Mouse (Mus musculus): ENCODE measurements around the gene Usmg5.

DNA sequence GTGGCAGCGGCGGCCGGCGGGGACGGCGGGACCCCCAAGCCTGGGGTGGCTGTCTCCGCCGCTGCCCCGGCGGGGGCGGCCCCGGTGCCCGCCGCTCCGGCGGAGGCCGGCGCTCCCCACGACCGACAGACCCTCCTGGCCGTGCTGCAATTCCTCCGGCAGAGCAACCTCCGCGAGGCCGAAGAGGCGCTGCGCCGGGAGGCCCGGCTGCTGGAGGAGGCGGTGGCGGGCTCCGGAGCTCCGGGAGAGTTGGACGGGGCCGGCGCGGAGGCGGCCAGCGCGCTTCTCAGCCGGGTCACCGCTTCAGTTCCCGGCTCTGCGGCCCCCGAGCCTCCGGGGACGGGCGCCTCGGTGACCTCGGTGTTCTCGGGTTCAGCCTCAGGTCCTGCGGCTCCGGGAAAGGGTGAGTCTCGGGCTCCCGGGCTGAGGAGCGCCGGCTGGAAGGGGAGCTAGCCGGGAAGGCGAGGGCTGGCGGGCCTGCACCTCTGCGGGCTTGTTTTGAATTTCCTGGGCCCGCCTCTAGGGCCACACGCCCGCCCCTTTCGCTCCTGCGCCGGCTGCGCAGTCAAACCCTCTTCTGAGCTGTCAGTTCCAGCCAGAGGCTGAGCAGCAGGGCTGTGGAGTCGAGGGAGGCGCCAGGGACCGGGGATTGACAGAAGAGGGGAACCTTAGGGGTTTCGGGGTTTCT, 22.4 kb downstream of the Usmg5 start:
- TF ChIP-seq CTCF (IDR thresholded peaks at IDR 0.05; ENCODE audit: control insufficient read depth, insufficient read depth, insufficient replicate concordance, low read depth, low read length) = no peak
- TF ChIP-seq POLR2A (IDR thresholded peaks at IDR 0.05; ENCODE audit: control insufficient read depth, low read depth, low read length) = 0 out of 2 replicates have a peak, but pooled peaks have one; percentile 41
